Mouse (Mus musculus): ENCODE measurements around the gene Otop3.

The Otop3 gene

GRCm38 (mm10) chr11:115334531-115334930, at the start of gene Otop3:
Otop3 (plus strand) TSS chr11:115334731.
- DNase-seq (ENCODE audit: low spot score), result no peak

- no peak for DNase-seq (ENCODE audit: low spot score)
These were observed 49.2 kb upstream of the Otop3 start for GRCm38 (mm10) chr11:115285282-115285681.

- DNase-seq (ENCODE audit: low spot score), result no peak
These were observed 48.1 kb upstream of the Otop3 start for GRCm38 (mm10) chr11:115286201-115286993.

GRCm38 (mm10) chr11:115287386-115287785, 47.1 kb upstream of the Otop3 start:
- DNase-seq (ENCODE audit: low spot score), result peak; percentile 62

- DNase-seq (ENCODE audit: low spot score), result no peak
These were observed 46.2 kb upstream of the Otop3 start for GRCm38 (mm10) chr11:115288305-115288704.

- DNase-seq (ENCODE audit: low spot score), result no peak
These were observed 44.6 kb upstream of the Otop3 start for GRCm38 (mm10) chr11:115289885-115290284.

- DNase-seq (ENCODE audit: low spot score), result no peak
These were observed 44.2 kb upstream of the Otop3 start for GRCm38 (mm10) chr11:115290314-115290713.

- no peak for DNase-seq (ENCODE audit: low spot score)
These were observed 43.6 kb upstream of the Otop3 start for GRCm38 (mm10) chr11:115290919-115291318.

GRCm38 (mm10) chr11:115291503-115291902, 43.0 kb upstream of the Otop3 start:
- no peak for DNase-seq (ENCODE audit: low spot score)

GRCm38 (mm10) chr11:115292631-115293375, 41.7 kb upstream of the Otop3 start:
- no peak for DNase-seq (ENCODE audit: low spot score)

- DNase-seq (ENCODE audit: low spot score), result no peak
These were observed 38.6 kb upstream of the Otop3 start for GRCm38 (mm10) chr11:115295939-115296338.

GRCm38 (mm10) chr11:115296471-115297210, 37.9 kb upstream of the Otop3 start:
- no peak for DNase-seq (ENCODE audit: low spot score)

- DNase-seq (ENCODE audit: low spot score), result peak; percentile 79
These were observed 37.2 kb upstream of the Otop3 start, which contains the start of gene Fads6 for GRCm38 (mm10) chr11:115297214-115297826. Fads6 (minus strand) TSS chr11:115297663.

- no peak for DNase-seq (ENCODE audit: low spot score)
These were observed 36.4 kb upstream of the Otop3 start for GRCm38 (mm10) chr11:115298160-115298559.

- no peak for DNase-seq (ENCODE audit: low spot score)
These were observed 33.8 kb upstream of the Otop3 start for GRCm38 (mm10) chr11:115300745-115301144.

- no peak for DNase-seq (ENCODE audit: low spot score)
These were observed 33.2 kb upstream of the Otop3 start for GRCm38 (mm10) chr11:115301351-115301750.

GRCm38 (mm10) chr11:115303167-115303566, 31.4 kb upstream of the Otop3 start:
- no peak for DNase-seq (ENCODE audit: low spot score)

GRCm38 (mm10) chr11:115306863-115307262, 27.7 kb upstream of the Otop3 start, which contains the start of gene Otop2:
Otop2 (plus strand) TSS chr11:115307163.
- DNase-seq (ENCODE audit: low spot score), result no peak

- no peak for DNase-seq (ENCODE audit: low spot score)
These were observed 25.8 kb upstream of the Otop3 start for GRCm38 (mm10) chr11:115308781-115309180.

- no peak for DNase-seq (ENCODE audit: low spot score)
These were observed 20.3 kb upstream of the Otop3 start for GRCm38 (mm10) chr11:115314249-115314648.

GRCm38 (mm10) chr11:115317204-115317603, 17.3 kb upstream of the Otop3 start:
- DNase-seq (ENCODE audit: low spot score), result no peak

Measured in layer of hippocampus, adult 11-12 months (tissue).